10 mouse cellular contexts compared by ENCODE assay signal in the genomic region with DNA sequence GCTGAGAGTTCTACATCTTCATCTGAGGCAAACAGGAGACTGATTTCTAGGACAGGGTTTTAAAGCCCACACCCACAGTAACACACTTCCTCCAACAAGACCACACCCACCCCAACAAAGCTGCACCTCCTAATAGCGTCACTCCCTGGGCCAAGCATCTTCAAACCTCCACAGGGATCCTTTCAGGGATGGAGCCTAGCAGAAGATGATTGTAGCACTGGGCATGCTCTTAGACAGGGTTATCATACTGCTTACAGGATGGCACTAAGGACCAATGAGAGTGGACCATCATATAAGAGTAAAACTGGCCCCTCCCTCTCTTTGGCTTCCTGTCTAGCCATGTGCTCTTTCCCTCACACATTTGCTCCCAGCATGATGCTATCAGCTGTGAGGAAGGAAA.
DNase-seq lines count a peak whose midpoint lies in the region; ATAC-seq and TF ChIP-seq lines count a peak whose summit lies in the region.
"Had no signal": no experiment of that assay in that cellular context is flagged by ENCODE, and none has a peak within 500 bp of the region (broad histone marks: within the 10 kb centered on the region; RNA-seq: fewer than 3 reads in every experiment).

No protein-coding gene starts in this region.

- DNase-seq in CD4-positive, CD25-positive, alpha-beta regulatory T cell, adult 2 months (ENCODE audit: low read depth, low spot score): peak; percentile 44
- peak; percentile 39 for DNase-seq in ES-CJ7 (ENCODE audit: low read depth, low spot score)
- DNase-seq in urinary bladder, postnatal 14 days (ENCODE audit: low spot score): no peak
- DNase-seq: cerebellum, adult 9-11 months; kidney, adult 11 months had no signal

- H3K9me3 ChIP-seq in intestine, embryonic 15.5 days: no peaks in the 10 kb centered on the region
- H3K9me3 ChIP-seq in intestine, postnatal 0 days (ENCODE audit: control insufficient read depth): no peaks in the 10 kb centered on the region
- no peaks in the 10 kb centered on the region for H3K9me3 ChIP-seq in liver, embryonic 16.5 days (replicated peaks; ENCODE audit: control insufficient read depth, low read length)
- no peaks in the 10 kb centered on the region for H3K9me3 ChIP-seq in intestine, embryonic 16.5 days (ENCODE audit: control insufficient read depth, low read length)
- H3K9me3 ChIP-seq: lung, embryonic 15.5 days had no signal

- no peak overlapping the region for H3K4me3 ChIP-seq in intestine, embryonic 15.5 days (replicated peaks)
- no peak overlapping the region for H3K4me3 ChIP-seq in intestine, postnatal 0 days (ENCODE audit: low read depth, low read length)
- H3K4me3 ChIP-seq in liver, embryonic 16.5 days (ENCODE audit: low read depth, low read length): no peak overlapping the region
- no peak overlapping the region for H3K4me3 ChIP-seq in intestine, embryonic 16.5 days (ENCODE audit: low read length)
- H3K4me3 ChIP-seq: lung, embryonic 15.5 days had no signal

- no peaks in the 10 kb centered on the region for H3K27me3 ChIP-seq in intestine, embryonic 15.5 days (replicated peaks)
- H3K27me3 ChIP-seq in intestine, postnatal 0 days (replicated peaks; ENCODE audit: control insufficient read depth, insufficient read depth, low read length): no peaks in the 10 kb centered on the region
- H3K27me3 ChIP-seq in liver, embryonic 16.5 days (ENCODE audit: control insufficient read depth, insufficient read depth, low read depth, low read length): no peaks in the 10 kb centered on the region
- H3K27me3 ChIP-seq in intestine, embryonic 16.5 days (replicated peaks; ENCODE audit: control insufficient read depth, insufficient read depth, low read length): no peaks in the 10 kb centered on the region
- H3K27me3 ChIP-seq: lung, embryonic 15.5 days had no signal

- no peaks in the 10 kb centered on the region for H3K36me3 ChIP-seq in intestine, embryonic 15.5 days
- no peaks in the 10 kb centered on the region for H3K36me3 ChIP-seq in intestine, postnatal 0 days (ENCODE audit: control insufficient read depth, insufficient read depth)
- H3K36me3 ChIP-seq in liver, embryonic 16.5 days (ENCODE audit: control insufficient read depth, insufficient read depth): no peaks in the 10 kb centered on the region
- H3K36me3 ChIP-seq in intestine, embryonic 16.5 days (ENCODE audit: control insufficient read depth, insufficient read depth, low read length): no peaks in the 10 kb centered on the region

- no peaks in the 10 kb centered on the region for H3K4me1 ChIP-seq in intestine, embryonic 15.5 days (replicated peaks)
- no peaks in the 10 kb centered on the region for H3K4me1 ChIP-seq in intestine, postnatal 0 days (replicated peaks; ENCODE audit: control insufficient read depth, insufficient read depth, low read length)
- no peaks in the 10 kb centered on the region; the same call in 1 of the 2 replicates for H3K4me1 ChIP-seq in liver, embryonic 16.5 days (ENCODE audit: control insufficient read depth, low read depth, low read length)
- H3K4me1 ChIP-seq in intestine, embryonic 16.5 days (ENCODE audit: control insufficient read depth, insufficient read depth, low read length): no peaks in the 10 kb centered on the region

- no peak overlapping the region for H3K9ac ChIP-seq in intestine, embryonic 15.5 days
- no peak overlapping the region for H3K9ac ChIP-seq in intestine, postnatal 0 days (ENCODE audit: low read depth, low read length)
- no peak overlapping the region for H3K9ac ChIP-seq in liver, embryonic 16.5 days (ENCODE audit: low read depth, low read length)
- no peak overlapping the region for H3K9ac ChIP-seq in intestine, embryonic 16.5 days (ENCODE audit: low read depth, low read length)
- H3K9ac ChIP-seq: lung, embryonic 15.5 days had no signal

- no peak for TF ChIP-seq CTCF in intestine, postnatal 0 days (IDR thresholded peaks at IDR 0.05; ENCODE audit: low read depth)

- no peak for ATAC-seq in intestine, embryonic 15.5 days
- no peak for ATAC-seq in intestine, postnatal 0 days
- ATAC-seq in liver, embryonic 16.5 days (ENCODE audit: low read depth): peak; percentile 35; the same call in 1 of the 2 replicates
- no peak for ATAC-seq in intestine, embryonic 16.5 days

- no peak overlapping the region for H3K4me2 ChIP-seq in intestine, embryonic 15.5 days (replicated peaks)
- H3K4me2 ChIP-seq in intestine, postnatal 0 days (replicated peaks; ENCODE audit: low read depth): no peak overlapping the region
- no peak overlapping the region for H3K4me2 ChIP-seq in liver, embryonic 16.5 days (ENCODE audit: low read depth, low read length)
- H3K4me2 ChIP-seq in intestine, embryonic 16.5 days (ENCODE audit: low read depth, low read length): no peak overlapping the region
- H3K4me2 ChIP-seq: lung, embryonic 15.5 days had no signal

- WGBS in intestine, embryonic 15.5 days: 71% methylated on average over 1 of the region's 1 CpGs
- WGBS in intestine, postnatal 0 days: 59% methylated on average over 1 of the region's 1 CpGs
- WGBS in liver, embryonic 16.5 days (ENCODE audit: insufficient replicate concordance): 34% methylated on average over 1 of the region's 1 CpGs
- whole genome bisulfite sequencing in intestine, embryonic 16.5 days: 46% methylated on average over 1 of the region's 1 CpGs

- H3K27ac ChIP-seq in intestine, embryonic 15.5 days: 0 out of 2 replicates have a peak overlapping the region, but pooled peaks have one; percentile 3
- no peak overlapping the region for H3K27ac ChIP-seq in intestine, postnatal 0 days (ENCODE audit: low read depth, low read length)
- no peak overlapping the region for H3K27ac ChIP-seq in liver, embryonic 16.5 days (ENCODE audit: low read length)
- no peak overlapping the region for H3K27ac ChIP-seq in intestine, embryonic 16.5 days (ENCODE audit: low read length)
- H3K27ac ChIP-seq: lung, embryonic 15.5 days had no signal
